8 mouse cellular contexts compared by ENCODE assay signal in the genomic region with DNA sequence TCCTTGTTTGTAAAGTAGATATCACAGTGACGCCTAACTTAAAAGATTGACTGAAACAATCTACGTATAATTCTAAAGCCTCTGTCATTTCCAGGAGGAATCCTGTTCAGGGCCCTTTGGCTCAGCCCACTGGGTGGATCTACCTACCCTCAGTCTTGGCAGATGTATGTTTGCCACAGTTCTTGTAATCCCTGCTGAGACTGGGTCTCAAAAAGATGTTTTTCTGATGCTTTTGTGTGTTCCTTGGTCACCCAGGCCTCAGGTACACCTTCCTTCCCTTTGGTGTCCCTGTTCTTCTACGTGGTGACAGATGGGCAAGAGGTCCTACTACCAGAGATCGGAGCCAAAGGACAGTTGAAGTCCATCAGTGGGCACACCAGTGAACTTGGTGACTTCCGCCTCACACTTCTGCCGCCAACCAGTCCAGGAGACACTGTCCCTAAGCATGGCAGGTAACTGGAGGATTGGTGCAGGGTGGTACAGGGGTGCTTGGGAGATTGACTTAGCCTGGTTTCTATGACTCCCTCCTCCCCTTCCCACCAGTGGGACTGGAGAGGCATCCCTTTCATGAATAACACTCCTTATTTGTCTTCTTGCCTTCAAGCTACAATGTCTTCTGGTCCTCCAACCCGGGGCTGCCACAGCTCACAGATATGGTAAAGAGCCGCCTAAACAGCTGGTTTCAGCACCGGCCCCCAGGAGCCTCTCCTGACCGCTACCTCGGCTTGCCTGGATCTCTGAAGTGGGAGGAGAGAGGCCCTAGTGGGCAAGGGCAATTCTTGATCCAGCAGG. TPM values are rescaled to one million over a fixed set of nuclear protein-coding genes. Genes with fewer than 3 reads are reported as not detected.
DNase-seq lines count a peak whose midpoint lies in the region; ATAC-seq and TF ChIP-seq lines count a peak whose summit lies in the region.

No protein-coding gene starts in this region.

- no peak for TF ChIP-seq POLR2A in ES-Bruce4 (IDR thresholded peaks at IDR 0.05; ENCODE audit: insufficient read depth, low read length)

- WGBS in heart, embryonic 10.5 days, result 76% methylated on average over 11 of the region's 11 CpGs
- WGBS in heart, embryonic 16.5 days, result 70% methylated on average over 11 of the region's 11 CpGs
- WGBS in liver, postnatal 0 days (ENCODE audit: insufficient replicate concordance), result 68% methylated on average over 11 of the region's 11 CpGs

- H3K4me3 ChIP-seq in heart, embryonic 10.5 days, result peak overlapping the region; percentile 92
- H3K4me3 ChIP-seq in ES-Bruce4 (ENCODE audit: low read depth, low read length), result peak overlapping the region; percentile 94
- H3K4me3 ChIP-seq in heart, embryonic 16.5 days (ENCODE audit: low read length), result peak overlapping the region; percentile 87
- peak overlapping the region; percentile 57 for H3K4me3 ChIP-seq in liver, postnatal 0 days (ENCODE audit: low read depth, low read length)

- ATAC-seq in heart, embryonic 16.5 days (replicated peaks; ENCODE audit: extremely low read depth, insufficient read depth, low FRiP score), result no peak
- no peak for ATAC-seq in liver, postnatal 0 days

- no peaks in the 10 kb centered on the region for H3K27me3 ChIP-seq in heart, embryonic 10.5 days (ENCODE audit: insufficient read depth, poor library complexity, severe bottlenecking)
- no peaks in the 10 kb centered on the region for H3K27me3 ChIP-seq in ES-Bruce4 (ENCODE audit: control insufficient read depth, insufficient read depth, low read length, poor library complexity, severe bottlenecking)
- H3K27me3 ChIP-seq in heart, embryonic 16.5 days (ENCODE audit: control insufficient read depth, insufficient read depth, low read length), result no peaks in the 10 kb centered on the region
- no peaks in the 10 kb centered on the region for H3K27me3 ChIP-seq in liver, postnatal 0 days (ENCODE audit: insufficient read depth, low read length)

- no peak for TF ChIP-seq CTCF in ES-Bruce4 (IDR thresholded peaks at IDR 0.05; ENCODE audit: low read depth, low read length)
- TF ChIP-seq CTCF in liver, postnatal 0 days (IDR thresholded peaks at IDR 0.05; ENCODE audit: low read depth), result no peak

- DNase-seq in heart, embryonic 10.5 days (ENCODE audit: low spot score), result no peak
- DNase-seq in heart, postnatal 36 days, result no peak
- no peak for DNase-seq in liver, postnatal 0 days
- no peak for DNase-seq in thymus, postnatal 25 days
- no peak for DNase-seq in embryo, embryonic 10.5 days (ENCODE audit: low spot score)
- DNase-seq in kidney, adult 11 months, result no peak

- H3K4me2 ChIP-seq in heart, embryonic 16.5 days (ENCODE audit: low read depth, low read length), result peak overlapping the region; percentile 99
- H3K4me2 ChIP-seq in liver, postnatal 0 days (ENCODE audit: low read depth, low read length), result peak overlapping the region; percentile 98

- no peaks in the 10 kb centered on the region for H3K9me3 ChIP-seq in heart, embryonic 10.5 days
- no peaks in the 10 kb centered on the region for H3K9me3 ChIP-seq in ES-Bruce4 (replicated peaks; ENCODE audit: control insufficient read depth, insufficient read depth, low read length, poor library complexity, severe bottlenecking)
- no peaks in the 10 kb centered on the region for H3K9me3 ChIP-seq in heart, embryonic 16.5 days (replicated peaks; ENCODE audit: control insufficient read depth, low read length)
- H3K9me3 ChIP-seq in liver, postnatal 0 days (ENCODE audit: low read length), result no peaks in the 10 kb centered on the region

- TF ChIP-seq EP300 in ES-Bruce4 (IDR thresholded peaks at IDR 0.05; ENCODE audit: insufficient read depth, low read depth, low read length), result no peak
- no peak for TF ChIP-seq EP300 in liver, postnatal 0 days (IDR thresholded peaks at IDR 0.05; ENCODE audit: low read depth)

- peaks cover 43% of the 10 kb centered on the region for H3K4me1 ChIP-seq in heart, embryonic 10.5 days
- H3K4me1 ChIP-seq in ES-Bruce4 (ENCODE audit: control insufficient read depth, insufficient read depth, low read length), result no peaks in the 10 kb centered on the region
- H3K4me1 ChIP-seq in heart, embryonic 16.5 days (ENCODE audit: control insufficient read depth, insufficient read depth, low read length), result peaks cover 36% of the 10 kb centered on the region
- peaks cover 28% of the 10 kb centered on the region for H3K4me1 ChIP-seq in liver, postnatal 0 days (ENCODE audit: insufficient read depth)

- H3K36me3 ChIP-seq in heart, embryonic 10.5 days, result peaks cover 30% of the 10 kb centered on the region
- H3K36me3 ChIP-seq in ES-Bruce4 (ENCODE audit: control insufficient read depth, insufficient read depth, low read length, poor library complexity, severe bottlenecking), result 0 out of 2 replicates have a peak, but pooled peaks cover 4% of the 10 kb centered on the region
- peaks cover 12% of the 10 kb centered on the region for H3K36me3 ChIP-seq in heart, embryonic 16.5 days (ENCODE audit: control insufficient read depth, insufficient read depth)
- peaks cover 8% of the 10 kb centered on the region for H3K36me3 ChIP-seq in liver, postnatal 0 days (replicated peaks; ENCODE audit: insufficient read depth, low read length)

- H3K9ac ChIP-seq in ES-Bruce4 (ENCODE audit: low read depth, poor library complexity, severe bottlenecking), result peak overlapping the region; percentile 73
- H3K9ac ChIP-seq in heart, embryonic 16.5 days (ENCODE audit: low read length), result peak overlapping the region; percentile 90
- H3K9ac ChIP-seq in liver, postnatal 0 days (replicated peaks), result peak overlapping the region; percentile 85

- intact Hi-C loops in heart, postnatal 36 days (cut with DNase I), result loop anchor here (2.0 kb wide), 1 partner anchor 44 kb away; no protein-coding TSS in a partner anchor

- H3K27ac ChIP-seq in heart, embryonic 10.5 days, result peak overlapping the region; percentile 89
- H3K27ac ChIP-seq in ES-Bruce4 (ENCODE audit: insufficient read depth, low read length), result no peak overlapping the region
- H3K27ac ChIP-seq in heart, embryonic 16.5 days (ENCODE audit: low read length), result no peak overlapping the region
- H3K27ac ChIP-seq in liver, postnatal 0 days (ENCODE audit: low read depth), result no peak overlapping the region

RNA-seq across cellular contexts. Expression of a gene that starts 1.3 kb away (rescaled TPM):
- 24.5 and 42.5 TPM in 2 replicates for polyA plus RNA-seq in heart, embryonic 10.5 days (2016; fragmentation: Nextera tagmentation; extraction: Ambion mirVana)
- 1 to 10 TPM; 8.2 to 8.8 TPM for total RNA-seq in heart, postnatal 36 days (2021)
- polyA plus RNA-seq in ES-Bruce4 (2011; ENCODE audit: insufficient read depth, insufficient read length, low read depth, missing spikeins), result 23.3 and 25.4 TPM in 2 replicates
- polyA plus RNA-seq in heart, embryonic 16.5 days (2015; fragmentation: Nextera tagmentation; extraction: Ambion mirVana), result 14.0 and 23.9 TPM in 2 replicates
- 21.4 and 21.5 TPM in 2 replicates for polyA plus RNA-seq in liver, postnatal 0 days (2015; fragmentation: Nextera tagmentation; extraction: Ambion mirVana)

RNA-seq across cellular contexts. Expression of a gene that starts 4.8 kb away (rescaled TPM):
- polyA plus RNA-seq in heart, embryonic 10.5 days (2016; fragmentation: Nextera tagmentation; extraction: Ambion mirVana), result 101 and 113 TPM in 2 replicates
- 10 to 100 TPM; 71.0 to 71.7 TPM for total RNA-seq in heart, postnatal 36 days (2021)
- polyA plus RNA-seq in ES-Bruce4 (2011; ENCODE audit: insufficient read depth, insufficient read length, low read depth, missing spikeins), result 26.7 and 32.4 TPM in 2 replicates
- 96.1 and 98.3 TPM in 2 replicates for polyA plus RNA-seq in heart, embryonic 16.5 days (2015; fragmentation: Nextera tagmentation; extraction: Ambion mirVana)
- 21.0 and 22.0 TPM in 2 replicates for polyA plus RNA-seq in liver, postnatal 0 days (2015; fragmentation: Nextera tagmentation; extraction: Ambion mirVana)

RNA-seq across cellular contexts. Expression of a gene that starts 7.7 kb away (rescaled TPM):
- 157 and 167 TPM in 2 replicates for polyA plus RNA-seq in heart, embryonic 10.5 days (2016; fragmentation: Nextera tagmentation; extraction: Ambion mirVana)
- total RNA-seq in heart, postnatal 36 days (2021), result 100 to 1,000 TPM; 123 to 132 TPM
- polyA plus RNA-seq in ES-Bruce4 (2011; ENCODE audit: insufficient read depth, insufficient read length, low read depth, missing spikeins), result 29.5 and 36.4 TPM in 2 replicates
- polyA plus RNA-seq in heart, embryonic 16.5 days (2015; fragmentation: Nextera tagmentation; extraction: Ambion mirVana), result 165 and 169 TPM in 2 replicates
- polyA plus RNA-seq in liver, postnatal 0 days (2015; fragmentation: Nextera tagmentation; extraction: Ambion mirVana), result 88.3 and 90.2 TPM in 2 replicates

RNA-seq across cellular contexts. Expression of a gene that starts 8.7 kb away (rescaled TPM):
- polyA plus RNA-seq in heart, embryonic 10.5 days (2016; fragmentation: Nextera tagmentation; extraction: Ambion mirVana), result 11.4 and 16.1 TPM in 2 replicates
- 10 to 100 TPM; 14.5 to 16.0 TPM for total RNA-seq in heart, postnatal 36 days (2021)
- 9.0 and 11.6 TPM in 2 replicates for polyA plus RNA-seq in ES-Bruce4 (2011; ENCODE audit: insufficient read depth, insufficient read length, low read depth, missing spikeins)
- polyA plus RNA-seq in heart, embryonic 16.5 days (2015; fragmentation: Nextera tagmentation; extraction: Ambion mirVana), result 7.4 and 8.1 TPM in 2 replicates
- polyA plus RNA-seq in liver, postnatal 0 days (2015; fragmentation: Nextera tagmentation; extraction: Ambion mirVana), result 5.1 and 5.7 TPM in 2 replicates

RNA-seq across cellular contexts. Expression of a gene that starts 15.2 kb away (rescaled TPM):
- polyA plus RNA-seq in heart, embryonic 10.5 days (2016; fragmentation: Nextera tagmentation; extraction: Ambion mirVana), result 1.4 and 2.0 TPM in 2 replicates
- total RNA-seq in heart, postnatal 36 days (2021), result 1 to 10 TPM; 1.1 to 1.4 TPM
- polyA plus RNA-seq in ES-Bruce4 (2011; ENCODE audit: insufficient read depth, insufficient read length, low read depth, missing spikeins), result 0.45 and 1.2 TPM in 2 replicates
- 1.9 and 2.2 TPM in 2 replicates for polyA plus RNA-seq in heart, embryonic 16.5 days (2015; fragmentation: Nextera tagmentation; extraction: Ambion mirVana)
- 0.85 and 0.92 TPM in 2 replicates for polyA plus RNA-seq in liver, postnatal 0 days (2015; fragmentation: Nextera tagmentation; extraction: Ambion mirVana)
